24 mouse cellular contexts compared by ENCODE assay signal in the genomic region with DNA sequence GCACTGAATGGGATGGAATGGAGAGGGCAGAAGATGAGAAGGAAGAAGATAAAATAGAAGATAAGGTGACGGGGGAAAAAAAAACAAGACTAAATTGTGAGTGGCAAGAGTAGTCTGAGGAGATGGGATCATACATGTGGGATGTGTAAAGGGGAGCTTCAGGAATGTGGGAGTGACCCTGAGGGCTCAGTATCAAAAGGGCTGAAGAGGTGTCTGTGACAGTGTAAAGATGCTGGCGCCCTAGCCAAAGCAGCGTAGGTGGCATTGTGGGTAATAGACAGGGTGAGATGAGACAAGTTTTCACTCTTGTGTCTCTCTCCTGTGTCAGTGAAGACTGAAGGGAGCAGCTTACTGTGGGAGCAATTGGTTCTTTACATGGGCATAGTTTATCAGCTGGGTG. TPM values are rescaled to one million over a fixed set of nuclear protein-coding genes. Genes with fewer than 3 reads are reported as not detected.
DNase-seq lines count a peak whose midpoint lies in the region; ATAC-seq and TF ChIP-seq lines count a peak whose summit lies in the region.
"Had no signal": no experiment of that assay in that cellular context is flagged by ENCODE, and none has a peak within 500 bp of the region (broad histone marks: within the 10 kb centered on the region; RNA-seq: fewer than 3 reads in every experiment).

No protein-coding gene starts in this region.

- no peak overlapping the region for H3K4me2 ChIP-seq in lung, postnatal 0 days (replicated peaks; ENCODE audit: low read depth, low read length)
- H3K4me2 ChIP-seq: embryonic facial prominence, embryonic 12.5 days; forebrain, embryonic 13.5 days; forebrain, embryonic 15.5 days had no signal

- no peak; the same call in 1 of the 2 replicates for ATAC-seq in lung, postnatal 0 days
- ATAC-seq: activated CD4-positive, CD25-positive, alpha-beta regulatory T cell, adult 4 months; CD4-positive, CD25-positive, alpha-beta regulatory T cell, adult 4 months; forebrain, embryonic 13.5 days; forebrain, embryonic 15.5 days; Patski had no signal

- no peaks in the 10 kb centered on the region for H3K4me1 ChIP-seq in lung, postnatal 0 days (ENCODE audit: insufficient read depth, low read depth, low read length)
- H3K4me1 ChIP-seq: embryonic facial prominence, embryonic 10.5 days; embryonic facial prominence, embryonic 12.5 days had no signal

- DNase-seq in heart, adult 11 months = peak; percentile 70
- no peak for DNase-seq in heart, adult 8-10 months (ENCODE audit: low spot score)
- peak; percentile 6 for DNase-seq in lung, postnatal 0 days (ENCODE audit: low spot score)
- DNase-seq in lung, adult 18-20 months = no peak
- peak; percentile 2 for DNase-seq in lung, postnatal 36 days
- DNase-seq in lung, postnatal 14 days = no peak
- DNase-seq: adrenal gland, adult 8-10 months; adrenal gland, postnatal 14 days; adrenal gland, postnatal 36 days; B cell, adult 2 months; cerebellum, adult 11-12 months; cerebellum, adult 2 months; cerebellum, adult 9-10 months; cerebellum, postnatal 10 days; cerebellum, postnatal 25 days had no signal

- no peak for TF ChIP-seq EP300 in lung, postnatal 0 days (IDR thresholded peaks at IDR 0.05)

- no peak overlapping the region for H3K9ac ChIP-seq in lung, postnatal 0 days (replicated peaks; ENCODE audit: low read depth)
- H3K9ac ChIP-seq: embryonic facial prominence, embryonic 12.5 days; forebrain, embryonic 13.5 days; forebrain, embryonic 15.5 days had no signal

- 78% methylated on average over 3 of the region's 3 CpGs for WGBS in lung, postnatal 0 days

- TF ChIP-seq CTCF in lung, postnatal 0 days (IDR thresholded peaks at IDR 0.05) = no peak

- H3K27ac ChIP-seq in lung, postnatal 0 days (ENCODE audit: low read length) = no peak overlapping the region
- H3K27ac ChIP-seq: embryonic facial prominence, embryonic 10.5 days; embryonic facial prominence, embryonic 12.5 days; forebrain, embryonic 13.5 days; forebrain, embryonic 15.5 days had no signal

- no peaks in the 10 kb centered on the region for H3K27me3 ChIP-seq in lung, postnatal 0 days (replicated peaks; ENCODE audit: insufficient read depth, low read length)
- H3K27me3 ChIP-seq: CH12.LX; embryonic facial prominence, embryonic 12.5 days; forebrain, embryonic 13.5 days; forebrain, embryonic 15.5 days; Patski had no signal

- H3K36me3 ChIP-seq in lung, postnatal 0 days (ENCODE audit: insufficient read depth, low read length) = no peaks in the 10 kb centered on the region

- H3K4me3 ChIP-seq in lung, postnatal 0 days (ENCODE audit: low read depth, low read length) = no peak overlapping the region
- H3K4me3 ChIP-seq: embryonic facial prominence, embryonic 10.5 days; embryonic facial prominence, embryonic 12.5 days; forebrain, embryonic 13.5 days; forebrain, embryonic 15.5 days had no signal

- H3K9me3 ChIP-seq in lung, postnatal 0 days (ENCODE audit: low read length) = 0 out of 2 replicates have a peak, but pooled peaks cover 5% of the 10 kb centered on the region
- H3K9me3 ChIP-seq: embryonic facial prominence, embryonic 12.5 days; G1E had no signal

RNA-seq across cellular contexts. Expression of a gene that starts 58.6 kb away (rescaled TPM):
- 100 to 1,000 TPM; 315 to 378 (median 343) TPM for total RNA-seq in heart, adult 8-10 months (2022)
- polyA plus RNA-seq in lung, postnatal 0 days (2015; fragmentation: Nextera tagmentation; extraction: Ambion mirVana) = 359 and 444 TPM in 2 replicates
- polyA plus RNA-seq: G1E had no signal

Comparison
In these comparisons a context has a peak if more than half of its experiments do, and no peak if none do; other contexts are left out.
1. DNase-seq: peak in heart, adult 11 months (single experiment), lung, postnatal 0 days (single experiment) and lung, postnatal 36 days (single experiment); none in heart, adult 8-10 months (single experiment), lung, adult 18-20 months (0 of 2) and lung, postnatal 14 days (single experiment).